In genomic region chr7:112301052-112301451, GRCm38 (mm10) we compare ENCODE assay signal across 15 mouse cellular contexts.
DNase-seq lines count a peak whose midpoint lies in the region; ATAC-seq and TF ChIP-seq lines count a peak whose summit lies in the region.
"Had no signal": no experiment of that assay in that cellular context is flagged by ENCODE, and none has a peak within 500 bp of the region (broad histone marks: within the 10 kb centered on the region; RNA-seq: fewer than 3 reads in every experiment).

No protein-coding gene starts in this region.

- no peak overlapping the region for H3K4me3 ChIP-seq in heart, adult 2 months
- H3K4me3 ChIP-seq in kidney, postnatal 0 days (replicated peaks; ENCODE audit: low read depth, low read length), result no peak overlapping the region
- H3K4me3 ChIP-seq: embryonic facial prominence, embryonic 12.5 days; forebrain, embryonic 10.5 days had no signal

- TF ChIP-seq POLR2A in heart, adult 2 months (IDR thresholded peaks at IDR 0.05; ENCODE audit: insufficient read depth, low read depth, low read length), result no peak

- no peak for ATAC-seq in kidney, postnatal 0 days (replicated peaks; ENCODE audit: low FRiP score, low read depth)
- ATAC-seq: inflammation-experienced regulatory T-cells, adult 6 months had no signal

- TF ChIP-seq EP300 in heart, adult 2 months (IDR thresholded peaks at IDR 0.05; ENCODE audit: insufficient read depth, low read depth, low read length), result no peak

- H3K79me2 ChIP-seq in heart, adult 2 months (replicated peaks; ENCODE audit: control insufficient read depth, insufficient read depth, low read length), result no peaks in the 10 kb centered on the region

- peak overlapping the region; percentile 61; the same call in 1 of the 2 replicates for H3K27ac ChIP-seq in heart, adult 2 months
- H3K27ac ChIP-seq in kidney, postnatal 0 days, result no peak overlapping the region
- H3K27ac ChIP-seq: embryonic facial prominence, embryonic 12.5 days; forebrain, embryonic 10.5 days had no signal

- DNase-seq in heart, adult 2 months, result no peak
- no peak for DNase-seq in heart, adult 8-10 months (ENCODE audit: low spot score)
- no peak for DNase-seq in kidney, postnatal 0 days (ENCODE audit: low spot score)
- DNase-seq in kidney, adult 9 months, result no peak
- peak; percentile 26 for DNase-seq in A20 (ENCODE audit: low read depth, low spot score)
- peak; percentile 20 for DNase-seq in R1 (ENCODE audit: low read depth, low spot score)
- DNase-seq in spleen, postnatal 36 days (ENCODE audit: low spot score in 2 of 2), result no peak
- DNase-seq in adrenal gland, postnatal 36 days, result no peak
- DNase-seq: adrenal gland, postnatal 10 days; kidney, postnatal 25 days; thymus, adult 18-20 months had no signal

- no peak overlapping the region for H3K9ac ChIP-seq in heart, adult 2 months (ENCODE audit: low read depth, low read length)
- H3K9ac ChIP-seq in kidney, postnatal 0 days (ENCODE audit: low read depth, low read length), result no peak overlapping the region
- H3K9ac ChIP-seq: embryonic facial prominence, embryonic 12.5 days had no signal

- H3K4me2 ChIP-seq in kidney, postnatal 0 days (ENCODE audit: low read length), result no peak overlapping the region
- H3K4me2 ChIP-seq: embryonic facial prominence, embryonic 12.5 days; midbrain, embryonic 11.5 days had no signal

- intact Hi-C loops in heart, adult 2 months (cut with DNase I), result no loop called here

- peaks cover 32% of the 10 kb centered on the region for H3K4me1 ChIP-seq in heart, adult 2 months (ENCODE audit: control insufficient read depth, insufficient read depth, low read length)
- H3K4me1 ChIP-seq in kidney, postnatal 0 days (replicated peaks; ENCODE audit: insufficient read depth, low read length), result peaks cover 16% of the 10 kb centered on the region
- H3K4me1 ChIP-seq: embryonic facial prominence, embryonic 12.5 days; forebrain, embryonic 10.5 days had no signal

- TF ChIP-seq CTCF in heart, adult 2 months (IDR thresholded peaks at IDR 0.05), result peak; percentile 60
- TF ChIP-seq CTCF in kidney, postnatal 0 days (IDR thresholded peaks at IDR 0.05; ENCODE audit: low read depth), result peak; percentile 34; the same call in 1 of the 2 replicates

- H3K36me3 ChIP-seq in heart, adult 2 months (ENCODE audit: control insufficient read depth, insufficient read depth, low read length), result peaks cover 2% of the 10 kb centered on the region; the same call in 1 of the 2 replicates
- H3K36me3 ChIP-seq in kidney, postnatal 0 days (ENCODE audit: insufficient read depth, low read length), result no peaks in the 10 kb centered on the region
- H3K36me3 ChIP-seq: embryonic facial prominence, embryonic 12.5 days; forebrain, embryonic 10.5 days had no signal

- no peaks in the 10 kb centered on the region for H3K27me3 ChIP-seq in heart, adult 2 months (ENCODE audit: control insufficient read depth, insufficient read depth, low read length)
- H3K27me3 ChIP-seq in kidney, postnatal 0 days (ENCODE audit: insufficient read depth, low read length), result no peaks in the 10 kb centered on the region
- H3K27me3 ChIP-seq: embryonic facial prominence, embryonic 12.5 days had no signal

- no peaks in the 10 kb centered on the region for H3K9me3 ChIP-seq in kidney, postnatal 0 days (replicated peaks; ENCODE audit: low read length)
- H3K9me3 ChIP-seq: embryonic facial prominence, embryonic 12.5 days; forebrain, embryonic 10.5 days had no signal

Comparison
In these comparisons a context has a peak if more than half of its experiments do, and no peak if none do; other contexts are left out.
1. DNase-seq: peak in A20 (single experiment) and R1 (single experiment); none in heart, adult 2 months (0 of 2), heart, adult 8-10 months (single experiment), kidney, postnatal 0 days (single experiment), kidney, adult 9 months (single experiment), spleen, postnatal 36 days (0 of 2) and adrenal gland, postnatal 36 days (0 of 2).